Mouse (Mus musculus) cortical plate, adult 2 months (tissue): ENCODE data around the gene Selenoh.

ENCODE experiments used
- CTCF ChIP-seq: fragments of 200-500 bp; IDR thresholded peaks from 2 replicates; pipeline ENCODE4 v1.5.1; 2011; ENCODE audit warnings: mild to moderate bottlenecking, control low read depth, low read length; ENCODE audit not compliant: insufficient read depth; ENCODE audit errors: extremely low read depth
- POLR2A ChIP-seq: fragments of 200-500 bp; IDR thresholded peaks from 2 replicates; pipeline ENCODE4 v1.6.1; 2011; ENCODE audit warnings: mild to moderate bottlenecking, low read length, control low read depth; ENCODE audit not compliant: insufficient read depth; ENCODE audit errors: extremely low read depth

- TF ChIP-seq POLR2A (no peak), CTCF (no peak)
These were observed 35.0 kb downstream of the Selenoh start for GRCm38 (mm10) chr2:84635611-84636010.
